Mouse (Mus musculus) lung, adult 18-20 months (tissue): ENCODE measurements around the gene Dync2li1.

ENCODE experiments used
- DNase-seq, 2 experiments: peaks; one replicate each; pipeline ENCODE4 v3.0.0; 2022; ENCODE audit warnings: mixed read lengths in 2 of 2

Dync2li1 gene

DNA sequence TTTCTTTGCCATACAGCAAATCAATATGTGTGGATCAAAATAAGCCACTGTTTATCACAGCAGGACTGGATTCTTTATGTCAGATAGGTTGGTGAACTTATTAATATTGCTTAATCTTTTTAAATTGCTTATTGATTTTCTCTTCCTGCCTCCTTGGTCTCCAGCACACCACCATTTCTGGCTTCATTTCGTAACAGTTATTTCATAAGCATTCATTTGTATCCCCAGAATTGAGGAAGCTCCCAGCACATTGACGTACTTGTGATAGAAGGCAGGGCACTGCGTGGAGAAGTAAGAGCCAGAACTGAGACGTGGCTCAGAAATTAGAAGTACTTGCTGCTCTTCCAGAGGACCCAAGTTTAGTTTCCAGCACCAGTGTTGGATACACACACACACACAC is 21.3 kb downstream of the Dync2li1 start:
- DNase-seq, result peak in 1 of 2 experiments; percentile 18

DNA sequence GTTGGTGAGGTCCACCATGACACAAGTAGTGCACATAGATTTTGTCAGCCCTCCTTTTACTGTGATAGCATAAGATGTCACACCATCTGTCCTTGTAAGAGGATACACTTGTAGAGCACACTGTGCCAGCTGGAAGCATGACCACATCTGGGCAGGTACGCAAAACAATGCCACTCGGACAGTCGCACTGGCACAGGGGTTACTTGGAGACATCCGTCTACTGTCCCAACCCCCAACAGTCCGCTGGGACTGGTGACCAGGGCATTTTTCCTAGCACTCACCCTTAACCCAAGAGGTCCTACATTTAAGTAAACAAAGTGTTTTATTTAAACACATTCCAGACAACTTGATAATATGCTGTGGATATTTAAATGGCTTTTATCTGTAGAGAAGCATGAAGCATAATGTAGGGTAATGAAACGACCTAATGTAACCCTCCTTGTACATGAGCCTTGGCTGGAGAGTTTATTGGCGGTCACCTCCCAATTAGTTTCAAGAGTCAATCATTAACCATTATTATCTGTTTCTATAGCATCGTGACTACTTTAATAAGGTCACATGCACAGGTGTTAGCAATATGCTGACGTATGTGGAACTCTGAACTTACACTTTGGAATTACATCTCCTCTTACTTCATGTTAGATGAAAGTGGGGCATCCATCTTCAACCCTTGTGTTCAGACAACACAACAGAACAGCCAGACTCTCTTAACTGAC is 24.2 kb downstream of the Dync2li1 start:
- DNase-seq, result no peak

DNA sequence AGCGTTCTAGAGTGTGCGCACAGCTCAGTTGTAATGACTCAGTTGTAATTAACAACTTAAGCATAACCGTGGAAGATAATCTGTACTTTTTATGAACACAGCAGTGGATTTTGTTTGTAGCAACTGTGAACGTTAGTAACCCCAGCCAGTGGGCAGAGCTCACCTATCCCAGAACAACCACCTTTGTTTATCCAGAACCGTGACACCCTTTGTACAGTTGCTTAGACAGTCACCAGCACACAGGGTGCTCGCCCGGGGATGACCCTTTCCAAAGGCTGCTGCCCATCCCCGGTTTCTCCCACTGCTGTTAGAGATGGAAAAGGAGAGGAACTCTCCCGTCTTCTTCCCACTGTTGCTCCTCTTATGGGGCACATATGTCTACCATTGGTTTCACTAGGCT is 27.2 kb downstream of the Dync2li1 start:
- DNase-seq, result no peak

DNA sequence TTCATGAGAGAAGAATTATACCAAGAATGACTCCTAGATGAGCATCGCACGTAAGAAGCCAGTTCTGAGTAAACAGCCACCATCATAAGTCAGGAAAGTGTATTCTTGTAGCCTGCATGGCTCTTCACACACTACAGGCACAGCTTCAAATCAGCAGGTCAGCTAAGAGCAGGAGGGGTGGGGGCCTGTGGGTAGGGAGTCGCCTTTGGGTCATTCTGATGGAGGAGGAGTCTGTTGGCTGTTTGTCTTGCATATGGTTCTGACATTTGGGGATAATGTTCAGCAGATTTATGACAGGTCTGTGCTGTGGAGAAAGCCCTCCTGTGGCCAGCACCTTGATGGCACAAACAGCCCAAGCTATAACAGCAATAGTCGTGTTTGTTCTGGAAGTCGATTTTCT is 29.9 kb downstream of the Dync2li1 start:
- no peak for DNase-seq

DNA sequence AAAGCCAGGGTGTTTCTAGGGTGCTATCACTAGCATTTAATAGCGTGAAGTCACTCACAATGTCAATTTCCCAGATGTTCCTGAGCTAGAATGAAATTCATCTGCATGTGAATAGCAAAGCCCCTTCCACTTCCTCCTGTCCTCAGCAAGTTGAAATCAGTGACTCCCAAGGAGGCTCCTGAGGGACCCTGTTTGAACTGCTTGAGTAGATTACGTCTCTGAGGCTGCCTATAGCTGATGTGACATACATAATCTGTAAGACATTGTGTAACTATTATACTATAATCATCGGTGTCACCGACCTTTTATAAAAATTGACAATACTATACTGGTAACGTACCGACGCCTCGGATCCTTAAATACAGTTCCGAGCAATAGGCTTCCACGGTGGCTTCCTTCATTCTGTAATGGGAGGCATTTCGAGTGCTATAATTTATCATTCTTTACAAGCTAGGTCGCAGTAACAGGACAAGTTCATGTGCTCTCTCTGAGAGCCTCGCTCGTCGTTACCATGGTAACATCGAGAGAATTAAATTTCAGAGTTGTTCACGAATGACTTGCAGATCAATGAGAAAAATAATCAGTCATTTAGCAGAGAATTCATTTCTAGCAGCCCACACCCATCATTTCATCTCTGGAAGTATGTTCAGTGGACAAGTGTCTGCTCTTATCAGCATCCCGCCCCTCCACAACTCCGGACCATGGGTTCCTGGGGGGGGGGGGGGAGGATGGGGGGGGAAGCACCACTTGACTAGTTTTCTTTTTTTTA is 30.5 kb downstream of the Dync2li1 start:
- DNase-seq, result no peak

DNA sequence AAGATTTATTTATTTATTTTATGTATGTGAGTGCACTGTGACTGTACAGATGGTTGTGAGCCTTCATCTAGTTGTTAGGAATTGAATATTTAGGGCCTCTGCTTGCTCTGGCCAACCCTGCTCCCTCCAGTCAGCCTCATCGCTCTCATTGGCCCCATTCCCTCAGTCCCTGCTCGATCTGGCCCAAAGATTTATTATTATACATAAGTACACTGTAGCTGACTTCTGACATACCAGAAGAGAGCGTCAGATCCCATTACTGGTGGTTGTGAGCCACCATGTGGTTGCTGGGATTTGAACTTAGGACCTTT is 31.1 kb downstream of the Dync2li1 start:
- DNase-seq, result no peak

DNA sequence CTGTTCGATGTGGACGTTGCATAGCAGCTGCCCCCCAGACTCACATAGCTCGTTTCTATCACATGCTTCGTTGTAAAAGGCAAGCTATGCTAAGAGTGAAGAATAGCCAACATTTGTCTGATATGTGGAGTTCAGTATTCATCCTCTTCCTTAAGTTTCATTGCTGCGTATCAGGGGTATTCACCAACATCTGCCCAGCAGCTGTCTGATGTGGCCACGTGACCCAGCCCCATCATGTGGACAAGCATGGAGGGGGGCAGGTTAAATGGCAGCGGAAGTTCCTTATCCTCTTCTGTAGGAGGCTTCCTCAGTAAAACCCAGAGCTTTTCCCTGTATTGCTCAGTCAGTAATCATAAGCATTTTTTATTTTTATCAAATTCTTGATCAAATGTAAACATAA is 31.5 kb downstream of the Dync2li1 start:
- no peak for DNase-seq

DNA sequence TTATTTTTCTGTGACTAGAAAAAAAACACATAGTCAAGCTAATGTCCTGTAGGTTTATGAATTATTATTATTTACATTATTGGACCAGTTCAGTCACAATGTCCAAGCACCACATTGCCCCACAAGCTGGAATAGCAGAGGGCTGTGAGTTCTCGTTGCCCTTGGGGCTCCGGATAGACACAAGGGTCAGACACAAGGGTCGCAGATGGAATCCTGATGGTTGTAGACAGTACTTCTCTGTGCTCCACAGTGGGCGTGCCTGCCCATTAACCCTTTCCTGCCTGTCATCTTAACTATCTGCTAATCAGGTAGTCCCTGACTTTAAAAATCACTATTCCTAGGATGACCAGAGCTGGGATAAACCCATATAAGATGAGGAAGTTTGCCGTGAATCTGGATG is 31.9 kb downstream of the Dync2li1 start:
- DNase-seq, result no peak

DNA sequence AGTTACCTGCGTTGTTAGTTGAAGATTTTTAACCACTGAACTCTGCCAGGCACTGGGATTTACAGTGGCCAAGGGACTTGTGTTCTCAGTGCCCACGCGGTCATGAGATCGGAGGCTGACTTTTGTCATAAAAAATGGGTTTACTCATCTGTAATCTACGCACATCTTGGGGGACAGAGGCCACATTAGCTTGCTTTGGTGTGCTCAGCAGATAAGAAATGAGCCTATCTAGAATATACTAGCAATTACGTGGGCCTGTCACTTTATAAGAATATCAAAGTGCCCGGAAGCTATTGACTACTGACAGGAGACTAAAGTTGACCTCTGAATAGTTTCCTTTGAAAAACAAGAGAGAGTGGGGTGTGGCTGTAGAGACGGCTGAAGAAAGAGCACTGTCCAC is 32.7 kb downstream of the Dync2li1 start:
- DNase-seq, result no peak

DNA sequence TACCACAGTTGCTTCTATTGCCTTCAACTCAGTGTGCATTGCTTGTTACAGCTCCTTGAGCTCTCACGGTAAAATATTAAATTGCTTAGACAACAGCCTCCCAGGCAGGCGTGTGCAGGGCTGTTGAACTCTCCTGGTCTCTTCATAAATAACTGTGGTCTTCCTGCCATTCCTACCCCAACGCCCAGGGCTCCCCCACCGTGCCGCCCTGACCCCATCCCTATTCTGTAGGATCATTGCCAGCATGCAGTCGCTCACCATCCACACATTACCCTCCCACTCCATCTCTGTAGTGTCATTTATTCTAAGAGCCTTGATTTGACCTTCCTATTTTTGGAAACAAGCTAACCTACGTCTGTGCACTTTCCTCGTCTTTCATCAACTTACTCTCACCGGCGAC is 38.8 kb downstream of the Dync2li1 start:
- DNase-seq, result no peak

DNA sequence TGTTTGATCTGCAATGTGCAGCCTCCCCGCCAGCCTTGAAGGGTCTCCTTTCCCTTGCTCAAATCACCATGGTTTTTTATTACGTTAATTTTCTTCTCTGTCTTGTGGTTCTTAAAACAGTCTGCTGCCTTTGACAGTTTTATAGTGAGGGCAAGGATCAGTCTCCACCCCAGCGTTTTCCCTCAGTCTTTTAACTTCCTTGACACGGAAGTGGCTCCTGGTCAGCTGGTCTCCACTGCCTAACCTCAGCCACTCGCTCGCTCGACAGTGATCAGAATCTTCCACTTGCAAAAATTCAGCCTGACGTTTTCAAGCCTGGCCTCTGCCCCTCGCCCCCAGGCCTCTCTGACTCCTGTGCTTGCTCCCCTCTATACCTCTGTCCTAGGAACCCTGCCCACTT is 39.4 kb downstream of the Dync2li1 start:
- no peak for DNase-seq

DNA sequence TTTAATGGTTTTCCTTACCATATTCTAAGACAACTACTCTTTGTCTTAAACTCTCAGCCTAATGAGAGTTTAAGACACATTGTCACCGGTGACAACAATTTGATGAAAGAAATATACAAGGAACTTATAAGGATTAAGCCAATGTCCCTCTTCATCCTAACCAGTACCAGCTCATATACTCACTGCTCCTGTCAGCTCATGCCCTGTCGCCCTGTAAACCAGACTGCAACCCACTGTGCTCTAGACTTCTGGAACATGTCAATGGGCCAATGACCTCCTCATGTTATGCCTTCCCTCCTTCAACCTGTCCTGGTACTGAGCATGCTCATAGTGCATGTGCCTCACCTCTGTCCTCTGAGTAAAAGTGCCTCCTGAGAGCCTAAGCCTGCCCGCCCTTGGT is 41.6 kb downstream of the Dync2li1 start:
- DNase-seq, result no peak

DNA sequence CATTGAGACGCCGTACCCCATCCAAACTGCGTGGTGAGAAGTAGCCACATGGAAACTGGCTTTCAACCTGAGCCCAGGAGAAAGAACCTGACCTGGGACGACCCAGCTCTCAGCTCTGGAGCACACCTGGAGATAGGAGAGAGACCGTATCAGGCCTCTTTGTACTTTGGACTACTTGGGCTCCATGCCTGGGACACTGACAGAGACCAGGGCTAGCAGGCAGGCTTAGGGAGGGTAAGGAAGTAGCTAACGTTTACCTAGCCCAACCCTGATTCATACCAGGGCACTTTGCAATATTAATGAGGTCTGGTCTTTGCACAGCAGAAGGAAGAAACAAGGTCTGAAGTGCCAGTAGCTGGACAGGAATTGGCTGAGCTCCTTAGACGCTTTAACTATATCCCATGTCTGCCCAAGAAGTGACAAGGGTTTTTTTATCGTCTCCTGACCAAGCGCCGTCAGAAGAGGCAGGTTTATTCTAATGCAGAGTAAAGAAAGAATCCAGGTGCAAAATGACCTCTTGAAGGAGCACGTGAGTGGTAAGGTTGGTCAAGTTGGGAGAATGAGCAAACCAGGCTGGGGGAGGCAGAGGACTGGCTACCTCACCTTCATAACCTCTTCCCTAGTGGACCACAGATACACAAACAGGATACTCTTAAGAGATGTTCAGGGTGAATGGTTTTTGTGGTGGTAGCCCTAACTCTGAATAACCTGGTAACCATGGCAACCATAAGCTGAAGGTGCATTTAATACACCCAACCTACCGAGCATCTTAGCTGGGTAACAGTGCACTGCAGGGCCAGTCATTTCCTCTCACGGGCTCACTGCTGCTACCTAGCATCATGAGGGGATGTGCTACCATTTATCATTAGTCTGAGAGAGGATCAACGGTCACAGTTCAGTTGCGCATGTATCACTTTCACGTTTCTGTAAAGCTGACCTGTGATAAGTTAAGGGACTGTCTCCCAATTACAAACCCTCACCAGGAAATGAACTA is 46.4 kb downstream of the Dync2li1 start:
- DNase-seq, result peak; percentile 18 to 47

DNA sequence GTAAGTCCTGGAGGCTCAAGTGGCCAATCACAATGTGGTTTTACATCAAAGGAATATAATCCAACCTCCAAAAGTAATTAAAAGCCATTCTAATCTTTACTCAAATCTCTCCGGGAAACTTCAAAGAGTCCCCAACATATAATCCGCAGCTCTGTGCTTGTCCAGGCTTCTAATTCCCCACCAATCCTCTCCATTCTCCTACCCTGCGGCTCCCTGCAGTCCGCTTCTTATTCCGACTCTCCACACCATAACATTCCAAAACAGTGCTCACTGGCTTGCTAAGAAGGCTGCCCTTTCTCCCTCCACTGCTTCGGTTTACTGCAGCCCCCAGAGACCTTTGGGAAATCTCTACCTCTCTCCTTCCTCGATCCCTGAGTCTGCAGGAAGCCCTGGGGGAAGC is 47.8 kb downstream of the Dync2li1 start:
- no peak for DNase-seq

DNA sequence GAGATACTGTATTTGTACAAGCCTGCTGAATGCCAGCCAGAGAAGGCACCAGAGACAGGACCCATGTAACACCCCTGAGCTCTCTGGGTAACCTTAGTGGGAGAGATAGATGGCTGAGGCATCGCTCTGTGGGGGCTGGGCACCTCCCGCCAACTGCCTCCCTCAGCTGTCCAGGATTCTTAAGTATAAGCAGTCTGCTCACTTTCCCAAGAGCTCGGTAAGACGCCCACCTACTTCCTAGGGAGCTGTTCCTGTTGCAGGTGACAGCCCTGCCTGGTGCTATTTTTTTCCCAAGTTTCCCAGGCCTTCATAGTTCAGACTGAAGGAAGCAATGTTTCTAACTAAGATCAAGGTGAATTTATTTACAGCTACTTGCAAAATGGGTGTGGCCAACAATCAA is 48.9 kb downstream of the Dync2li1 start:
- no peak for DNase-seq

DNA sequence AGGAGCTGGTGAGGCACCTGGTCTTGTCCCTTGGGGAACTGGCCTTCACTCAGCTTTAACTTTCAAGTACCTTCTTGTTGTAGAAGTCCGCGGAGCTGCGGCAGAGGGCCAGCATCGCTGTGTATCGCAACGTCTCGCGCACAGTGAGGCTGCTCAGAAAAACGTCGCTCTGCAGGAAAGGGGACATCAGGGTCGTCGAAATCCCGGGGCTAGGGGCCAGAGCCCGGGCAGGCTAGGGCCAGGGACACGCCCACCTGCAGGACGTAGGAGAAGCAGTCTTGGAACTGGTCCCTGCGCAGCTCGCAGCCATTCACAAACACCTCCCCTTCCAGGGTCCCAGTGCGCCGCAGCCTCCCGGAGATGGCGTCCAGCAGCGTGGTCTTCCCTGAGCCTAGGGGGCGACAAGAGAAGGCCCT is 49.7 kb downstream of the Dync2li1 start, which contains the start of gene Abcg8:
Gene Abcg8, plus strand, starts transcription at position 352 of the 416 bp plus-strand sequence.
- peak; percentile 11 to 16 for DNase-seq

DNA sequence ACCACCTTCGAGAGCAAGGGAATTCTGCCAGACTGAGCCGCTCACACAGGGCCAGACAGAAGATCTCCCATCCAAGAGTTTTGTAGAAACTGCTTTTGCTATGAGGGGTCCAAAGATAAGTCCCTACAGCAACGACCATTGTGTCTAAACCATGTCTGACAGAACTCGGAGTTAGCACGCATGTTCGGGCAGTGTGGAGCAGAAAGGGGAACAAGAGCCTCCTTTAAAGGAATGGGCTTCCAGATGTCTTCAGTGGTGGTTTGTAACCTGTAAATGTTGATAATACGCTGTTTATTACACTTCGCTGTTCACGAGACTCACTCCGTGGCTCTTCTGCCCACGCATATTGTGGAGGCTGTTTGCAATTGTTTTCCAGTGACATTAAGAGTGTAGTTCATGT is 51.3 kb downstream of the Dync2li1 start:
- no peak for DNase-seq

DNA sequence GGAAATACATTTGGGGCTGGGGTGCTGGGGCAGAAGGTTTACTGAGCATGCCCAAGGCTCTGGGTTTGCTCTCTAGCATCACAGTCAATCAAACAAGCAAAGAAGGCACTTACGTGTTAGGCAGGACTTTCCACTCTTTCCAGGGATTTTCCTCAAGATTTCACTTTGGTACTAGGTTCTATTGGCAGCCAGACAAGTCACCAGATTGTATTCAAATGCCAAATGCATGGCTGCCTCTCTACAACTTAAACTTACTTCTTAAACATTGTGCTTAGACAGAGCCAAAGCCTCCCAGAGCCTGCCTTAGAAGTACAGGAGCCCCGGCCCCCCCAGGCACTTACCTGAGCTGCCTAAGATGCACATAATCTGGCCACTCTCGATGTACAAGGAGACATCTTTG is 55.4 kb downstream of the Dync2li1 start:
- DNase-seq, result no peak

DNA sequence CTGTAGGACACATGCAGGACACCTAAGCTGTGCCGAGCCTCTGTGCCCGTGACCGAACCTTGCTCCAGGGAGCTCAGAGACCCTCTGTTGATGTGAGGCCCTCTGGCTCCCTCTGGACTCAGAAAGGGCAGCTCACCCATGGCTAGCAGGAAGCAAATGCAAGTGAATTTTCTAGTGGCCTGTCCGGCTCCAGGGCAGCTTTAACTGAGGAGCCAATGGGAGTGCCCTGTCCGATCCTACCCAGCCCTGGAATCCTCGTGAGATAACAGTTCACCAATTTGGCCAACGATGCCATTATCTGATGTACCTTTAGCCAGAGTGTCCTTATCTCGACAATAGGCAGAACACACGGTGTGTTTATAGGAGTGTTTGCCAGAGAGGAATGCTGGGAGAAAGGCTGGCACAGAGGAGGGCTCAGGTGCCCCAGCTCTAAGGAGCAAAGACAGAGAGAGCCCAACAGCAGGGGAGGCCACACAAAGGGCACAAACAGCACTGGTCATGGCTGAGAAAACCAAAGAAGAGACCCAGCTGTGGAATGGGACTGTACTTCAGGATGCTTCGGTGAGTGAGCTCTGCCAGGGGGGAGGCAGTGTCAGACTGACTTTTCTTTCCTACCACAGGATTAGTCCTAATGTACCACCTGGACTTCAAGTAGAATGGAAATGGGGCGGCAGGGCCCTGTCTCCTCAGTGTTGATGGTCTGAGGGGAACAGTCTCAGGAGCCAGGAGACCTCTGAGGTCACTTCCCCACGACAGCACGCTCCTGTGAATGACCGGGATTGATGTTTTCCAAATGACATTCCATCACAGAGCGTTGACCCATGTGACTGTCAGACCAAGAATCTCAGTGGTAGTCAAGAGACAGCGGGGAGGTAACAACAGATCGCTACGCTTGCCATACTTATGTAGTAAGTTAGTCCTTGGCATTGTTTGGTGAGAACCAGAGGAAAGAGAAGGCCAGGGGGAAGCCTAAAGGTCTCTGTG is 56.7 kb downstream of the Dync2li1 start, which contains the start of gene Abcg5:
Gene Abcg5, minus strand, starts transcription at position 278 of the 984 bp plus-strand sequence.
- no peak for DNase-seq

DNA sequence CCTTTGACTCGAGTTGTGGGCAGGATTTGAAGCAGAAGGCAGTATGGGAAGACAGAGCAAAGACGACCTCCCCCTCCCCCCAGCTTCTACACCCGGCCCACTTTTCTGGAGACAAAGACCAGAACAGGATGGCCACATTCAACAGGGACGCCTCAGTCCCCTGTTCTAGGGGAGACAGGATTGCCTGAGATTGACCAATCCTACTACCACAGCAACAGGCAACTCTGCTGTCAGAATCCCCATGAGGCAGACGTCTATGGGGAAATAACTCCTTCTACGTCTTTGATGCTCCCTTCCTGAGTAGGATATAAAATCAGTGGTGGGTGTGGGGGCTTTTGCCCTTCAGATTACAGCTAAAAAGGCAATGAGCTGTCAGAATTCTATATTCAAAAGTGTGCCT is 58.0 kb downstream of the Dync2li1 start:
- no peak for DNase-seq

DNA sequence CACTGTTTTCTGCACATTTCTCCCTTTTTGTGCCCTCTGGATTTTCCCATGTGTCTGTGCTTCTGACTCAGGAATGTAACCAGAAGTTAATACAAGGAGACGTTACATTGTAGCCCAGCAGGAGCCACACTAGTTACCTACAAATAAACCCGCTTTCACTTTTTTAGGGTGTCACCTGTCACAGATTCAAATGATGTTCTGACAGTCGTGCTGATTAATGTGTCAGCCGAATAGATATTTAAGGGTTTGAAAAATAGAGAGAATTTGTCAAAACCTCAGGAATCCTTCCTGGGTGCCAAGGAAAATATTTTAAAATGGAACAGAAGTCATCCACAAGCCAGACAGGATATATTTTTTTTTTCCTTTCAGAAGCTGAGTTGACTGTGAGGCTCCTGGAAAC is 59.0 kb downstream of the Dync2li1 start:
- no peak for DNase-seq

DNA sequence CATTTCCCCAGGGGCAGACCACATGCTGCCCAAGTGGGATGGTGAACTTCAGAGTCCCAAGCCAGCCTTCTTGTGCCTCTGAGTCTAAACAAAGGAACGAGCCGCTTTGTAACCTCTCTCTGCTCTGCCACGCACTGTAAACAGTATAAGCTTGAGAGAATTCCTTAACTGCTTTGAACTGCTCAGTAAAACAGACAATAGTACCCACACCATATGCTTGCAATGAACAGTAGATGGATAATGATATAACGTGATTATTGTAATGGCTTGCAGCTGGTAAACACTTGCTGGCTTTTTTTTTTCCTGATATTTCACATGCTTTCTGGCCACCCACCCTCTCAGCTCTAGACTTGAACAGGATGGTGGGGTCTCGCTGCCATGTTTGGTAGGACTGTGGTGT is 61.7 kb downstream of the Dync2li1 start:
- DNase-seq, result no peak
